Mouse (Mus musculus) right cerebral cortex, postnatal 14 days (tissue): ENCODE measurements around the gene Il13.

Experiments used
- DNase-seq: peaks from one replicate; pipeline ENCODE4 v3.0.0; 2022

Il13 gene

DNA sequence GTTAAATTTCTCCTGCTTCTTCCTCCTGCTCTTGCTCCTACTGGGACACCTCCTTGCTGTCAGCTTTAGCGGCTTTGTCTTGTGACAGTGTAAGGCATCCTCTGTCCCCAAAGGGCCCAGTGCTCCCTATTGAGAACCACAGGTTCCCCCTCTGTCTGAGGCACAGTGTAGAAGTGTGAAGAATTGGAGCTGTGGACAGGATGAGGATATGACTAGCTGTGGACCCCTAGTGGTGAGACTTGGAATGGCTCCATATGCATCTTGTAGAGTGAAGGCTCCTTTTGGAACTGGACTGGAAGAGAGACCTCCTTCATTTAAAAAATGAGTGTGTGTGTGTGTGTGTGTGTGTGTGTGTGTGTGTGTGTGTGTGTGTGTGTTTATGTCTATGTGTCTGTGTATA, 6.6 kb downstream of the Il13 start:
- peak; percentile 83 for DNase-seq

DNA sequence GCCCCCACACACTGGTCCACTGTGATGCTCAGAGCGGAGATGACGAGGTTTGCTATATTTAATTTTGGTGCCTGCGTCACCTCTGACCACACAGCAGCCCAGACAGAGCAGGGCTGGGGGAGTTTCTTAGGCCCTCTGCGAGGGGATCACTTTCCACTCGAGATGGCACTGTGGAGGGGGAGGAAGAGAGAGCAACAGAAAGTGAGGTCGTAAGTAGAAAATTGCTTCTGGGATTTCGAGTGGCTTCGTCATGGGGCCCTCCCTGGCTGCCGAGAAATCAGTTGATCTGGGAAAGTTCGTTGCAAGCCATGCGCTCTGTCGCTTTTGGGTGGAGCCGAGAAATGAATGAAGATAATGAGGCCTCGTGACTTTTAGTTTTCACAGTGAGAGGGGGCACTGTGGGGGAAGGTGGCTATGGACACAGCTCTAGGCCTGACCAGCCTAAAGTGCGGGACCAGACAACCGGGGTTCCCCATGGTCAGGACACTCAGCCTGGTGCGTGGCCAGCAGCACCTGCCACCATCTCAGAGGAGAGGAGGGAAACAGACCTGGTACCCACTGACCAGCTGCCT, 7.6 kb downstream of the Il13 start:
- DNase-seq = no peak

DNA sequence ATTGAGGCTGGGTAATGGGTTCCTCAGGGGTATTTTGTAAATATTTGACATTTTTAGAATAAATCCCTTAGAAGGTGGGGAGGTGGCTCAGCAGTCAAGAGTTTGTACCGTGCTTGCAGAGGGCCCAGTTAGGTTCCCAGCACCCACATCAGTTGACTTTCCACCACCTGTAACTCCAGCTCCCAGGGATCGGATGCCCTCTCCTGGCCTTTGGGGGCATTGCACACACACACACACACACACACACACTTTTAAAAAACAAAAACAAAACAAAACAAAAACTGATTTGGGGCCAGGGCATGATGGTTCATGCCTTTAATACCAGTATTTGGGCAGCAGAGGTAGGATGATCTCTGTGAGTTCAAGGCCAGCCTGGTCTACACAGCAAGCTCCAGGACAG, 10.4 kb downstream of the Il13 start:
- DNase-seq = no peak

GRCm38 (mm10) chr11:53623573-53623972, 10.9 kb downstream of the Il13 start:
- DNase-seq = no peak

DNA sequence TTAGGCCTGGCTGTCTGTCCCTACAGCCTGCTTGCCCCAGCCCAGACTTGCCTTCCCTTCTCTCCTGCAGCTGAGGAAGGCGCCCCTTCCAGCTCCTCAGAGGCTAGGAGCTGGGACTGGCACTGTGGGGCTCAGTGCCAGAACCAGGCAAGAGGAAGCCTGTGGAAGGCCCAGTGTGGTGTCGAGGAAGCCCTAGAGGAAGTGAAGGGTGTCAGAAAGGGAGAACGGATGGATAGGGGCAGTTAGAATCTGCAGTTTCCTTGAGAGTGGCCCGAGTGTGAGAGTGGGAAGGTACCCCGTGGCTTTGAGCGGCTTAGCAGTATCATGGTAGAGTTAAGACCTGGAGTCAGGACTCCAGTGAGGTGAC, 12.1 kb downstream of the Il13 start:
- no peak for DNase-seq

- DNase-seq = no peak
Observed at GRCm38 (mm10) chr11:53621582-53622439, 12.7 kb downstream of the Il13 start.

DNA sequence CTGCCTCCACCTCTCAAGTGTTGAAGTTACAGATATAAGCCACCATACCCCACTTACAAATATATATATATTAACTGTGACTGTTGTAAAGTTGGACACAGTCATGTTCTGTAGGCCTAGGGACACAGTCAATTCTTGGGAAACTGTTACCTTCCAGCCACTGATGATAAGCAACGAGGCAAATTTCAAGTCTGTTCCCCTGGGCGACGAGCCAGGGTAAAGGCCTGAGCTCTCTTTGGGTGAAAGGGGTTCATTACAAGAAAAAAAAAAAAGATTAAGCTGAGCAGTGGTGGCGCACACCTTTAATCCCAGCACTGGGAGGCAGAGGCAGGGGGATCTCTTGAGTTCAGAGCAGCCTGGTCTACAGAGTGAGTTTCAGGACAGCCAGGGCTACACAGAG, 14.4 kb downstream of the Il13 start:
- DNase-seq = no peak

GRCm38 (mm10) chr11:53619428-53619827, 15.1 kb downstream of the Il13 start:
- DNase-seq = no peak

DNA sequence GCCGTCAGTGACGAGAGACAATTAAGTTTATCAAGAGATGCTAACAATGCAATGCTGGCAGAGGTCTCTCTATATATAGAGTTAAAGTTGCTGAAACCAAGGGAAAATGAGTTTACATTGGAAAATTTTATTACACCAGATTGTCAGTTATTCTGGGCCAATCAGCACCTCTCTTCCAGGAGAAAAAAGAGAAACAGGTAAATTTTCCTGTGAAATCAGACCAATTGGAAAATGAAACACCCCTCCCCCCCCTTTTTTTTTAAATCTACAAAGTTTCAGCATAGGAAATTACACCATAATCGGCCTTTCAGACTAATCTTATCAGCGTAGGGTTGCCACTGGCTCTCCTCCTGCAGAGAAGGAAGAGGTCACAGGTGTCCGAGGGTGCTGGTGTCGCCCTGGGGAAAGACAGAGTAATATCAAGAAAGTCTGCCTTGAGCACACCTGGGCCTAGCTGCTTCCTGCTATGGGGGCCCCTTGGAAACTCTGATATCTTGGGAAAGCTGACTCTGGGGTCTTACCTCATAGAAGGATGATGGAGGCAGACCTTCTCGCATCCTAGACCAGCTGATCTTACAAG, 15.8 kb downstream of the Il13 start, which contains the start of gene Il4:
Gene Il4, minus strand, starts transcription at position 51 of the 580 bp plus-strand sequence.
- DNase-seq = no peak

- no peak for DNase-seq
Observed at GRCm38 (mm10) chr11:53617562-53618109, 16.9 kb downstream of the Il13 start.

- DNase-seq = no peak
Observed at GRCm38 (mm10) chr11:53616748-53617558, 17.5 kb downstream of the Il13 start.

GRCm38 (mm10) chr11:53615575-53615974, 18.9 kb downstream of the Il13 start:
- no peak for DNase-seq

GRCm38 (mm10) chr11:53615172-53615571, 19.3 kb downstream of the Il13 start:
- DNase-seq = no peak

GRCm38 (mm10) chr11:53609672-53610071, 24.8 kb downstream of the Il13 start:
- DNase-seq = no peak

DNA sequence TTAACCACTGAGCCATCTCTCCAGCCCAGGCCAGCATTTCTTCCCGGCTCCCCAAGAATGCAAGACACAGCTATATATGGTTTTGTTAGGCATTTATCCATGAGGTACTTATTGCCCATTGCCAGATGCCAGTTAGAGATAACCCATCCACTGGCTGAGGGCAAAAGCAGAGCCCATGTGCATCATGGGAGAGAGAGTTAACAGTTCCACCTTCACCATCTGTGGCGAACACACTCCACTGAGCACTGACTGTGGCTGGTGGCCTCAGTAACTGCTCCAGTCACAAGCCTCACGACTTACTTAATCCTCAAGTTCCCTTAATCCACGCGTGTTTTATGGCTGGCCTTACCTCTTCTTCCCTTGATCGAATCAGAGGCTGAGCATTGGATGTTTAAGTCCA, 25.3 kb downstream of the Il13 start:
- no peak for DNase-seq

DNA sequence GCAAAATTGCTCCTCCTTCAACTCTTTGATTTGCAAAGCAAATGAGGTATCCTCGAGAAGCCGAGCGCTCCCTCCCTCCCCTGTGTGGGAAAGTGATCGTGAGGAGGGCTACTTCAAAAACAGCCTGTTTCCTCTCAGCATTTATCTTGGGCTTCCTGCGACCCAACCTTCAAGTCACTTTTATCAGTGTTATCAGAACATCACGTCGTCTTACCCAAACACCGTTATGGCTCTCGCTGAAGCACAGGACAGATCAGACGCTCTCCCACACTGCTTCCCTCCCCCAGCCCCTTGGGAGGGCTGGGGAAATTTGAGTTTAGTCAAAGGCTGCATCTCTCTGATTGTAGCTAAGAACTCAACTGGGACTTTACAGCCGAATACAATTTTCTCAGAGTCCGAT, 28.9 kb downstream of the Il13 start:
- DNase-seq = no peak

DNA sequence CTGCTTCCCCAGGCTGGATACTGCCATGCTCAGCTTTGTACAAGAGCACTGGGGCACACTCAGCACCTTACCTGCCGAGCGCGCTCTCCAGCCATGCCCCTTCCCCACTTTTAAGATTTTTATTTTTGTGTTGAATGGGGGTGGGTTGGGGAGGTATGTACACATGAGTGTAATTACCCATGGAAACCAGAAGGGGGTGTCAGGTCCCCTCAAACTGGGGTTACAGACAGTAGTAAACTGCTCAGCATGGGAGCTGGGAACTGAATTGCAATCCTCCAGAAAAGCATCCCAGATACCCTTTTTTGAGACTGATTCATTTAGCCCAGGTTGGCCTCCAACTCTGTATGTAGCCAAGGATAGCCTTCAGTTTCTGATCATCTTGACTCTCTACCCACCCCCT, 29.5 kb downstream of the Il13 start:
- DNase-seq = no peak

GRCm38 (mm10) chr11:53591116-53591515, 43.4 kb downstream of the Il13 start:
- DNase-seq = no peak

GRCm38 (mm10) chr11:53590368-53590768, 44.1 kb downstream of the Il13 start:
- peak; percentile 60 for DNase-seq

- DNase-seq = no peak
Observed at GRCm38 (mm10) chr11:53588279-53588678, 46.2 kb downstream of the Il13 start.

GRCm38 (mm10) chr11:53585510-53585909, 49.0 kb downstream of the Il13 start:
- DNase-seq = no peak

GRCm38 (mm10) chr11:53584849-53585248, 49.7 kb downstream of the Il13 start:
- DNase-seq = no peak

- no peak for DNase-seq
Observed at GRCm38 (mm10) chr11:53583151-53583550, 51.4 kb downstream of the Il13 start.
